In the genomic region with DNA sequence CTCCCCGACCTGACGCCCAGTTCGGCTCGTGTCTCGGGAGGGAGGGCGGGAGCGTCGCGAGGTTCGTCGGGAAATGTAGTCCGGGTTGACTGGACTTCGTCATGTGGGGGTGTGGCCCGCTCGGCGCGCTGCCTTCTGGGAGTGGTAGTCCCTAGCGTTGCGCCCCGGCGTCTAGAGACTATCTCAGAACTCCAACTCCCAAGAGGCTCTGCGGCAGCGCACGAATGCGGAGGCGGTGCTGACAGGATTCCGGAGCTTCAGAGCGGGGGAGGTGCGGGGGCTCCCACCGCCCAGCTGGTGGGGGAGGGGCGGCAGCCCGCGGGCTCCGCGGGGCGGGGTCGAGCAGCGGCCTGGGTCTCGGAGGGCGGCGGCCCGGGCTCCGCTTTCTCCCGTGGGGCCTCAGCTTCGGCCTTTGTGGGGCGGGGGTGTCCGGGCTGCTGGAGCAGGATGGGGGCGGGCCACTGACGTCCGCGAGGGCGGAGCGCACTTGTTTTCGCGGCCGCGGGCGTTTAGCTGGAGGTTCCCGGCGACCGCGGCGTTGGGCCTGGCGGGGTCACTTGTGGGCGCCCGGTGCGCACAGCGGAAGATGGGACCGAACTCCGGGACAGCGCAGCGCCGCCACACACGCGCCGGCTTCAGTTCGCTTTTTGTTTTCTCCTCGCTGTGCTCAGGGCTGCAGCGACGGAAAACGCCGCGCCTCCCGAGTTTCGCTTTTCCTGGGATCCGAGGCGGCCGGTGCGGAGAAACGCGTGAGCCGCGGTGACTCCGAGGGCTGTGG, we compare ENCODE assay signal across 8 mouse cellular contexts. TPM values are rescaled to one million over a fixed set of nuclear protein-coding genes. Genes with fewer than 3 reads are reported as not detected.
DNase-seq lines count a peak whose midpoint lies in the region; ATAC-seq and TF ChIP-seq lines count a peak whose summit lies in the region.

TSS of gene Phf13 (minus strand) at position 86 of the 778 bp plus-strand sequence.

- H3K4me3 ChIP-seq in C2C12 (ENCODE audit: insufficient read depth, poor library complexity, severe bottlenecking), result peak within 1 kb of the TSS; percentile 76
- H3K4me3 ChIP-seq in erythroblast, embryonic 14.5 days (replicated peaks), result peak within 1 kb of the TSS; percentile 97
- H3K4me3 ChIP-seq in heart, embryonic 11.5 days (ENCODE audit: low read depth, low read length), result peak within 1 kb of the TSS; percentile 100
- peak within 1 kb of the TSS; percentile 92 for H3K4me3 ChIP-seq in kidney, embryonic 16.5 days (ENCODE audit: low read length)
- H3K4me3 ChIP-seq in liver, adult 2 months (ENCODE audit: insufficient read depth, low read depth, low read length), result peak within 1 kb of the TSS; percentile 93
- H3K4me3 ChIP-seq in myocyte, result peak within 1 kb of the TSS; percentile 50

- peaks cover 9% of the 10 kb centered on the region for H3K79me3 ChIP-seq in C2C12 (ENCODE audit: low read depth)

- H3K4me1 ChIP-seq in erythroblast, embryonic 14.5 days (ENCODE audit: control insufficient read depth), result peaks cover 46% of the 10 kb centered on the region
- peaks cover 12% of the 10 kb centered on the region for H3K4me1 ChIP-seq in heart, embryonic 11.5 days (ENCODE audit: control insufficient read depth, insufficient read depth, low read length)
- H3K4me1 ChIP-seq in kidney, embryonic 16.5 days (ENCODE audit: insufficient read depth, low read length), result peaks cover 31% of the 10 kb centered on the region
- H3K4me1 ChIP-seq in liver, adult 2 months (ENCODE audit: control insufficient read depth, insufficient read depth, low read length), result no peaks in the 10 kb centered on the region

- H3ac ChIP-seq in C2C12 (ENCODE audit: control insufficient read depth, insufficient read length, low read depth) (peak within 1 kb of the TSS; percentile 97), myocyte (ENCODE audit: control insufficient read depth, insufficient read length) (peak within 1 kb of the TSS; percentile 99)

- H3K79me2 ChIP-seq in C2C12 (ENCODE audit: control insufficient read depth, insufficient read depth) (peaks cover 43% of the 10 kb centered on the region), myocyte (ENCODE audit: control insufficient read depth, insufficient read depth) (peaks cover 27% of the 10 kb centered on the region)
- H3K79me2 ChIP-seq in liver, adult 2 months (ENCODE audit: control insufficient read depth, insufficient read depth, low read length), result 0 out of 2 replicates have a peak, but pooled peaks cover 7% of the 10 kb centered on the region

- H3K27me3 ChIP-seq in C2C12 (ENCODE audit: control insufficient read depth, insufficient read depth, insufficient read length) (no peaks in the 10 kb centered on the region), myocyte (ENCODE audit: control insufficient read depth, insufficient read depth, insufficient read length) (no peaks in the 10 kb centered on the region)
- peaks cover 32% of the 10 kb centered on the region for H3K27me3 ChIP-seq in erythroblast, embryonic 14.5 days (ENCODE audit: control insufficient read depth)
- no peaks in the 10 kb centered on the region for H3K27me3 ChIP-seq in heart, embryonic 11.5 days (ENCODE audit: control insufficient read depth, insufficient read depth, low read length)
- H3K27me3 ChIP-seq in kidney, embryonic 16.5 days (ENCODE audit: insufficient read depth, low read length), result no peaks in the 10 kb centered on the region
- H3K27me3 ChIP-seq in liver, adult 2 months (ENCODE audit: control insufficient read depth, insufficient read depth, low read length), result no peaks in the 10 kb centered on the region
- no peaks in the 10 kb centered on the region; the same call in 1 of the 2 replicates for H3K27me3 ChIP-seq in splenic B cell, adult 2 months (ENCODE audit: control insufficient read depth, insufficient read depth, low read length, poor library complexity, severe bottlenecking)

- TF ChIP-seq POLR2A in brain, embryonic 14.5 days (IDR thresholded peaks at IDR 0.05; ENCODE audit: borderline replicate concordance, extremely low read depth, insufficient read depth, insufficient read length, poor library complexity, severe bottlenecking), result peak; percentile 77
- TF ChIP-seq POLR2A in liver, adult 2 months (IDR thresholded peaks at IDR 0.05; ENCODE audit: extremely low read depth, insufficient read depth, low read length), result peak; percentile 71; the same call in 1 of the 2 replicates
- peak; percentile 80 for TF ChIP-seq POLR2A in myocyte (IDR thresholded peaks at IDR 0.05; ENCODE audit: insufficient read length, low read depth)

- H3K9me3 ChIP-seq in erythroblast, embryonic 14.5 days (ENCODE audit: control insufficient read depth, low read length), result no peaks in the 10 kb centered on the region; the same call in 1 of the 2 replicates
- no peaks in the 10 kb centered on the region for H3K9me3 ChIP-seq in heart, embryonic 11.5 days (replicated peaks; ENCODE audit: control insufficient read depth, low read length)
- no peaks in the 10 kb centered on the region for H3K9me3 ChIP-seq in kidney, embryonic 16.5 days (ENCODE audit: low read length)

- DNase-seq in brain, embryonic 14.5 days (ENCODE audit: low read depth), result peak; percentile 100
- DNase-seq in liver, adult 2 months (ENCODE audit: extremely low read depth, low read depth, low spot score), result peak; percentile 95
- peak; percentile 99 for DNase-seq in splenic B cell, adult 2 months (ENCODE audit: low read depth, low spot score)

- peak within 1 kb of the TSS; percentile 95 for H3K4me2 ChIP-seq in heart, embryonic 11.5 days
- H3K4me2 ChIP-seq in kidney, embryonic 16.5 days (replicated peaks; ENCODE audit: low read depth, low read length), result peak within 1 kb of the TSS; percentile 92
- H3K4me2 ChIP-seq in myocyte (ENCODE audit: low read depth), result peak within 1 kb of the TSS; percentile 98

- H3K9ac ChIP-seq in heart, embryonic 11.5 days (ENCODE audit: low read depth, low read length), result peak within 1 kb of the TSS; percentile 97
- peak within 1 kb of the TSS; percentile 96 for H3K9ac ChIP-seq in kidney, embryonic 16.5 days (replicated peaks; ENCODE audit: low read length)
- peak within 1 kb of the TSS; percentile 91 for H3K9ac ChIP-seq in liver, adult 2 months (ENCODE audit: low read depth, low read length)

- no peak for TF ChIP-seq CTCF in C2C12 (IDR thresholded peaks at IDR 0.05; ENCODE audit: control insufficient read depth, insufficient read depth, insufficient read length)
- no peak for TF ChIP-seq CTCF in brain, embryonic 14.5 days (IDR thresholded peaks at IDR 0.05; ENCODE audit: borderline replicate concordance, extremely low read depth, insufficient read depth, insufficient read length)
- no peak for TF ChIP-seq CTCF in liver, adult 2 months (IDR thresholded peaks at IDR 0.05; ENCODE audit: low read depth, low read length)

- ATAC-seq in heart, embryonic 11.5 days (replicated peaks; ENCODE audit: insufficient number of reproducible peaks, low FRiP score, low TSS enrichment), result peak; percentile 95
- peak; percentile 96 for ATAC-seq in kidney, embryonic 16.5 days (ENCODE audit: low FRiP score, low TSS enrichment)

- peak within 1 kb of the TSS; percentile 89 for H3K27ac ChIP-seq in heart, embryonic 11.5 days (ENCODE audit: low read depth, low read length)
- H3K27ac ChIP-seq in kidney, embryonic 16.5 days (ENCODE audit: low read length), result peak within 1 kb of the TSS; percentile 92
- H3K27ac ChIP-seq in liver, adult 2 months (replicated peaks; ENCODE audit: insufficient read depth, low read depth, low read length), result peak within 1 kb of the TSS; percentile 81

- peaks cover 22% of the 10 kb centered on the region for H3K36me3 ChIP-seq in C2C12 (ENCODE audit: control insufficient read depth, insufficient read depth)
- peaks cover 25% of the 10 kb centered on the region for H3K36me3 ChIP-seq in erythroblast, embryonic 14.5 days (ENCODE audit: control insufficient read depth)
- peaks cover 8% of the 10 kb centered on the region for H3K36me3 ChIP-seq in heart, embryonic 11.5 days (ENCODE audit: control insufficient read depth, insufficient read depth, low read length)
- H3K36me3 ChIP-seq in kidney, embryonic 16.5 days (ENCODE audit: insufficient read depth, low read length), result peaks cover 16% of the 10 kb centered on the region
- no peaks in the 10 kb centered on the region; the same call in 1 of the 2 replicates for H3K36me3 ChIP-seq in liver, adult 2 months (ENCODE audit: control insufficient read depth, insufficient read depth, low read length)
- H3K36me3 ChIP-seq in myocyte (ENCODE audit: control insufficient read depth, insufficient read depth), result peaks cover 5% of the 10 kb centered on the region
- H3K36me3 ChIP-seq in splenic B cell, adult 2 months (ENCODE audit: control insufficient read depth, insufficient read depth, low read length, poor library complexity, severe bottlenecking), result peaks cover 2% of the 10 kb centered on the region; the same call in 1 of the 2 replicates

- WGBS in heart, embryonic 11.5 days (ENCODE audit: insufficient replicate concordance), result under 1% methylated on average over 75 of the region's 94 CpGs
- WGBS in kidney, embryonic 16.5 days, result under 1% methylated on average over 73 of the region's 94 CpGs
- WGBS in liver, adult 2 months, result under 1% methylated on average over 93 of the region's 94 CpGs

TF ChIP-seq in C2C12, 6 proteins besides CTCF, POLR2A, EP300 and RAD21:
- TF ChIP-seq MYOD1 (IDR thresholded peaks at IDR 0.05; ENCODE audit: control insufficient read depth, insufficient read length, low read depth), result no peak
- TF ChIP-seq MAX (IDR thresholded peaks at IDR 0.05), result peak; percentile 15
- peak; percentile 14 for TF ChIP-seq USF1 (IDR thresholded peaks at IDR 0.05; ENCODE audit: low read depth)
TF ChIP-seq in C2C12: peak in this region for 2.

TF ChIP-seq in myocyte, 11 proteins besides CTCF, POLR2A, EP300 and RAD21:
- TF ChIP-seq MYOG (IDR thresholded peaks at IDR 0.05; ENCODE audit: control insufficient read depth in 1 of 3, insufficient read depth in 1 of 3, insufficient read length in 2 of 3, low read depth in 2 of 3), result no peak
- TF ChIP-seq USF1 (IDR thresholded peaks at IDR 0.05; ENCODE audit: low read depth), result peak; percentile 36
- TF ChIP-seq SRF (IDR thresholded peaks at IDR 0.05; ENCODE audit: control insufficient read depth, insufficient read length, low read depth), result peak; percentile 54
- no peak for TF ChIP-seq CEBPB (IDR thresholded peaks at IDR 0.05; ENCODE audit: insufficient read depth, poor library complexity, severe bottlenecking)

RNA-seq across cellular contexts. Expression of gene Phf13, which starts in this region (rescaled TPM):
- 18.8 TPM for polyA plus RNA-seq in C2C12 (2012; fragmentation: generic; extraction: Trizol)
- 18.4 and 19.6 TPM in 2 replicates for polyA plus RNA-seq in brain, embryonic 14.5 days (2012; rRNA removed)
- 0.99 and 1.0 TPM in 2 replicates for polyA plus RNA-seq in erythroblast, embryonic 14.5 days (2012)
- polyA plus RNA-seq in heart, embryonic 11.5 days (2014; fragmentation: Nextera tagmentation; extraction: Ambion mirVana), result 14.3 and 21.7 TPM in 2 replicates
- polyA plus RNA-seq in kidney, embryonic 16.5 days (2015; fragmentation: Nextera tagmentation; extraction: Ambion mirVana), result 31.2 and 33.3 TPM in 2 replicates
- 1.3 and 1.4 TPM in 2 replicates for total RNA-seq in liver, adult 2 months (2014; rRNA removed)
- 1.9 and 2.7 TPM in 2 replicates for polyA plus RNA-seq in liver, adult 2 months (2012; rRNA removed)
- 13.5 TPM for polyA plus RNA-seq in myocyte (2012; fragmentation: generic; extraction: Trizol)

Comparison
In these comparisons a context has a peak if more than half of its experiments do, and no peak if none do; other contexts are left out.
1. Peak in every context shown above with its lines: DNase-seq, ATAC-seq, H3K4me3 ChIP-seq and H3K27ac ChIP-seq.
2. H3K4me3 ChIP-seq: peak in every context shown above with its lines; median percentile 100 in heart, embryonic 11.5 days; 97 in erythroblast, embryonic 14.5 days; 93 in liver, adult 2 months; 92 in kidney, embryonic 16.5 days; 76 in C2C12; 50 in myocyte.